Mouse (Mus musculus): ENCODE data around the gene Elf1.

- TF ChIP-seq POLR2A (IDR thresholded peaks at IDR 0.05; ENCODE audit: insufficient read length, low read depth) = no peak
- TF ChIP-seq POLR2AphosphoS2 (IDR thresholded peaks at IDR 0.05; ENCODE audit: insufficient read length, low read depth) = no peak
These were observed 13.4 kb upstream of the Elf1 start for GRCm38 (mm10) chr14:79467621-79468020.

All from myocyte (in vitro differentiated cells).